Mouse (Mus musculus) G1E (cell line): ENCODE results near the gene Ap1g1. TPM values are rescaled to one million over a fixed set of nuclear protein-coding genes. Genes with fewer than 3 reads are reported as not detected.

Source experiments
- ATAC-seq: 2 replicates; pipeline ENCODE4 v1.8.0; 2016; ENCODE audit warnings: mild to moderate bottlenecking; ENCODE audit not compliant: insufficient number of reproducible peaks, poor library complexity, low FRiP score, severe bottlenecking; ENCODE audit errors: extremely low read depth
- DNase-seq: peaks from one replicate; pipeline ENCODE4 v3.0.0; 2012; ENCODE audit warnings: low spot score
- H3K27me3 ChIP-seq: 2 replicates; pipeline ENCODE4 v1.6.1; 2012; ENCODE audit warnings: mild to moderate bottlenecking, low read length, inconsistent platforms; ENCODE audit not compliant: insufficient read depth
- H3K36me3 ChIP-seq: replicated peaks from 2 replicates; pipeline ENCODE3; 2012; ENCODE audit warnings: mild to moderate bottlenecking, inconsistent platforms
- H3K4me1 ChIP-seq: 2 replicates; pipeline ENCODE4 v1.6.1; 2012; ENCODE audit warnings: low read depth, low read length, inconsistent platforms, mixed read lengths; ENCODE audit not compliant: insufficient read depth
- H3K4me3 ChIP-seq: 2 replicates; pipeline ENCODE4 v1.5.1; 2012; ENCODE audit warnings: low read depth, mild to moderate bottlenecking, inconsistent platforms, low read length, moderate library complexity, mixed read lengths
- H3K9me3 ChIP-seq: replicated peaks from 2 replicates; pipeline ENCODE4 v1.6.1; 2012; ENCODE audit warnings: inconsistent platforms
- CTCF ChIP-seq: IDR thresholded peaks from 2 replicates; pipeline ENCODE4 v1.5.1; 2012; ENCODE audit warnings: low read depth, low read length, inconsistent platforms, mixed read lengths
- GATA1 ChIP-seq: IDR thresholded peaks from 2 replicates; pipeline ENCODE4 v1.6.1; 2012; ENCODE audit warnings: borderline replicate concordance, low read length, inconsistent platforms, mixed read lengths
- GATA2 ChIP-seq: IDR thresholded peaks from 2 replicates; pipeline ENCODE4 v1.6.1; 2012; ENCODE audit warnings: low read depth, low read length, inconsistent platforms, borderline replicate concordance
- POLR2AphosphoS5 ChIP-seq: IDR thresholded peaks from 2 replicates; pipeline ENCODE4 v1.6.1; 2012; ENCODE audit warnings: low read depth, low read length, inconsistent platforms; ENCODE audit not compliant: insufficient replicate concordance
- TAL1 ChIP-seq: conservative IDR thresholded peaks from 2 replicates; pipeline ENCODE4 v1.6.1; 2012; ENCODE audit warnings: low read depth, low read length, inconsistent platforms, mixed read lengths
- polyA plus RNA-seq: library from polyadenylated mRNA; stranded (reverse); fragments of >175 nt; gene quantifications from 2 replicates; pipeline ENCODE4 v1.2.3, GENCODE M21; 2012
- total RNA-seq, 2 experiments: library from RNA; stranded (forward) in 1 of 2; stranded (reverse) in 1 of 2; fragments of 200-1000 nt in 1 of 2; fragments of >200 nt in 1 of 2; fragmentation: Nextera tagmentation in 1 of 2; gene quantifications; 2 replicates each; pipeline ENCODE4 v1.2.3; 2014 to 2017

Ap1g1 gene
- total and polyA plus RNA-seq, 3 experiments, result 73.7 to 114 (median 87.5) TPM

DNA sequence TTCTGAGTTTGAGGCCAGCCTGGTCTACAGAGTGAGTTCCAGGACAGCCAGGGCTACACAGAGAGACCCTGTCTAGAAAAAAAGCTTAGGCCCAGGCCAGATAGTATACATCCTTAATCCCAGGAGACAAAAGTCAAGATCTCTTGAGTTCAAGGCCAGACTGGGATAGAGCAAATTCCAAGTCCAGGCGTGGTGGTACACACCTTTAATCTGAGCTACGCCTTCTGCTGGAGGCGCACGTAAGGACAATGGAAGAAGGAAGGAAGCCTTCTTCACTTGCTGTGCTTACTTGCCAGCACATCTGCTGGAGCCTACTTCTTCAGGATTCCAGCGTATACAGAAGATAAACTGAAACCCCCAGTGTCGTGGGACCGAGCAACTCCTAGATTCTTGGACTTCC lies 18.9 kb upstream of the Ap1g1 start:
- Histone ChIP-seq H3K4me1 (peaks cover 2% of the 10 kb centered on the region; the same call in 1 of the 2 replicates), H3K4me3 (no peak overlapping the region), H3K36me3 (no peaks in the 10 kb centered on the region), H3K27me3 (peaks cover 10% of the 10 kb centered on the region; the same call in 1 of the 2 replicates), H3K9me3 (peaks cover 8% of the 10 kb centered on the region)
- no peak for DNase-seq
- TF ChIP-seq GATA2, result no peak
- ATAC-seq, result no peak

GRCm38 (mm10) chr8:109760221-109760620 lies 18.1 kb upstream of the Ap1g1 start:
- H3K36me3 ChIP-seq, result no peaks in the 10 kb centered on the region
- H3K27me3 ChIP-seq, result peaks cover 9% of the 10 kb centered on the region; the same call in 1 of the 2 replicates
- peaks cover 8% of the 10 kb centered on the region for H3K9me3 ChIP-seq
- no peak for DNase-seq
- peaks cover 2% of the 10 kb centered on the region; the same call in 1 of the 2 replicates for H3K4me1 ChIP-seq
- ATAC-seq, result no peak
- no peak overlapping the region for H3K4me3 ChIP-seq
- TF ChIP-seq TAL1, result no peak
- no peak for TF ChIP-seq CTCF
- TF ChIP-seq GATA1, result no peak
- no peak for TF ChIP-seq POLR2AphosphoS5
- no peak for TF ChIP-seq GATA2

- TF ChIP-seq POLR2AphosphoS5, result no peak
- no peak for TF ChIP-seq GATA1
- no peak for TF ChIP-seq TAL1
- TF ChIP-seq CTCF, result no peak
- H3K27me3 ChIP-seq, result peaks cover 10% of the 10 kb centered on the region; the same call in 1 of the 2 replicates
- no peak overlapping the region for H3K4me3 ChIP-seq
- no peaks in the 10 kb centered on the region for H3K36me3 ChIP-seq
- peaks cover 8% of the 10 kb centered on the region for H3K9me3 ChIP-seq
- no peak for ATAC-seq
- DNase-seq, result no peak
- peaks cover 6% of the 10 kb centered on the region for H3K4me1 ChIP-seq
Measured at GRCm38 (mm10) chr8:109764031-109764430, 14.3 kb upstream of the Ap1g1 start.

DNA sequence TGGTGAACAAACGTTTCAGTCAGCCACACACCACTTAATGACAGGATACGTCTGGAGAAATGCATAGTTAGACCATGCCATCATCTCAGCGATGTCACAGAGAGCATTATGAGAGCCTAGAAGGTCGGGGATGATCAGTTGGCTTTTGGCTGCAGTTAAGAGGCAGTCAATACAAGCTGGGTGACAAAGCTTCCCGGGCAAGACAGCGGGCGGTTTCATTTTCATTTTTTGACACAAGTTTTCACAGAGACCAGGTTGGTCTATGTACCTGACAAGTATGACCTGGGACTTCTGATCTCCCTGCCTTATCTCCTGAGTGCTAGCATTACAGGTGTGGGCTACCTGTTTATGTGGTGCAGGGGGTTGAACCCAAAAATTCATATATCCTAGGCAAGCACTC lies 12.3 kb upstream of the Ap1g1 start:
- peaks cover 6% of the 10 kb centered on the region for H3K27me3 ChIP-seq
- no peak overlapping the region for H3K4me3 ChIP-seq
- H3K4me1 ChIP-seq, result peaks cover 6% of the 10 kb centered on the region
- ATAC-seq (no peak), DNase-seq (no peak)
- no peak for TF ChIP-seq TAL1
- no peak for TF ChIP-seq GATA2
- TF ChIP-seq POLR2AphosphoS5, result no peak
- TF ChIP-seq GATA1, result no peak
- TF ChIP-seq CTCF, result no peak
- H3K36me3 ChIP-seq, result no peaks in the 10 kb centered on the region
- H3K9me3 ChIP-seq, result peaks cover 8% of the 10 kb centered on the region

GRCm38 (mm10) chr8:109773154-109773553 lies 5.2 kb upstream of the Ap1g1 start:
- no peak for DNase-seq
- H3K9me3 ChIP-seq, result no peaks in the 10 kb centered on the region
- peaks cover 6% of the 10 kb centered on the region; the same call in 1 of the 2 replicates for H3K4me1 ChIP-seq
- TF ChIP-seq GATA1 (no peak), CTCF (no peak), POLR2AphosphoS5 (no peak), GATA2 (no peak), TAL1 (no peak)
- ATAC-seq, result no peak
- no peak overlapping the region for H3K4me3 ChIP-seq
- peaks cover 22% of the 10 kb centered on the region for H3K27me3 ChIP-seq
- no peaks in the 10 kb centered on the region for H3K36me3 ChIP-seq

DNA sequence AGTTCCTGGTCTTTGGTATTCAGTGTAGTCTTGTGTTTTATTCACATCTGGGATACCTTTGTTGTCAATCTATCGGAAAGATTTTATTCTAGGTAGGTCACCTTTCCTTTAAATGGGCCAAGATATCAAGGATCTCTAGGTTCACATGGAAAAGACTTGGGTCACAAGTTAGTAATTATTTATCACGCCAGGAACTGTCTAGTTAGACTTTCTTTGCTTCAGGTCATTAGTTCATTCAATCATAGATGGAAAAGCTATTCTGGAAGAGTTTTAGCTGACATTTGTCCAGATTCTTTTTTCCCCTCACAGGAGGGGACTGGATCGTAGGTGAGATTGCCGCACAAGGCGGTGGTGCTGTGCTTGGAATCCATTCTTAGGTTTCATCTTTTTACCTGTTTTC lies 503 bp upstream of the Ap1g1 start:
- ATAC-seq (no peak), DNase-seq (no peak)
- no peaks in the 10 kb centered on the region for H3K36me3 ChIP-seq
- H3K27me3 ChIP-seq, result peaks cover 15% of the 10 kb centered on the region
- peaks cover 18% of the 10 kb centered on the region for H3K4me1 ChIP-seq
- TF ChIP-seq TAL1 (no peak), GATA2 (no peak)
- H3K9me3 ChIP-seq, result no peaks in the 10 kb centered on the region
- peak overlapping the region; percentile 92 for H3K4me3 ChIP-seq

GRCm38 (mm10) chr8:109778993-109779421 lies 653 bp downstream of the Ap1g1 start:
- peak; percentile 47 for DNase-seq

More at GRCm38 (mm10) chr8:109778993-109779421, 653 bp downstream of the Ap1g1 start:
- Histone ChIP-seq H3K36me3 (peaks cover 2% of the 10 kb centered on the region), H3K9me3 (no peaks in the 10 kb centered on the region), H3K4me3 (peak overlapping the region; percentile 92), H3K4me1 (peaks cover 26% of the 10 kb centered on the region), H3K27me3 (peaks cover 9% of the 10 kb centered on the region; the same call in 1 of the 2 replicates)
- no peak for ATAC-seq
- TF ChIP-seq CTCF, result no peak
- TF ChIP-seq GATA1, result no peak
- no peak for TF ChIP-seq POLR2AphosphoS5
- no peak for TF ChIP-seq GATA2
- TF ChIP-seq TAL1, result no peak
